Mouse (Mus musculus): Measurements from ENCODE around the gene Nol4l.
"Not testable (repeated sequence)": the region's sequence is repeated elsewhere in the genome, so short reads cannot be mapped to it uniquely, and the experiment has no call there.

Gene Nol4l

GRCm38 (mm10) chr2:153417841-153418240 lies 111.9 kb downstream of the Nol4l start:
- no peak for DNase-seq (ENCODE audit: low read depth, low spot score)

DNA sequence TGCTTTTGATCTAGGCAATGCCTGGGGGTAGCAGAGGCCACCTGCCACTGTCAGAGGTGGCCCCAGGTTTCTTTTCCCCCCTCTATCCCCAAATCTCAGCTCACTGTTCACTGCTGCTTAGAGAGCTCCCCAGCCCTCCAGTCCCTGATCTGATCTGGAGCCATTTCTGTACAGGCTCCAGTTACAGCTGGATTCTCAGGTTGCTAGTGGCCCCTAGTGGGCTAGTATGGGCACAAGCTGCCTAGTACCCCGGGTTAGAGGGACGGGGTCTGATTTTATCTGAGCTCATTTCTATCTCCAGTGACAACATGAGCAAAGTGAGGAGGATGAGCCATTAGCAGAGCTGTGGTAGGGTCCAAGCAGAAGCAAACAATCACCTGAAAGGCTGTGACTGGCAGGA lies 115.2 kb downstream of the Nol4l start:
- no peak for DNase-seq (ENCODE audit: low read depth, low spot score)

- DNase-seq (ENCODE audit: low read depth, low spot score): no peak
Observed at GRCm38 (mm10) chr2:153412563-153412962, 117.2 kb downstream of the Nol4l start.

- no peak for DNase-seq (ENCODE audit: low read depth, low spot score)
Observed at GRCm38 (mm10) chr2:153411557-153411956, 118.2 kb downstream of the Nol4l start.

DNA sequence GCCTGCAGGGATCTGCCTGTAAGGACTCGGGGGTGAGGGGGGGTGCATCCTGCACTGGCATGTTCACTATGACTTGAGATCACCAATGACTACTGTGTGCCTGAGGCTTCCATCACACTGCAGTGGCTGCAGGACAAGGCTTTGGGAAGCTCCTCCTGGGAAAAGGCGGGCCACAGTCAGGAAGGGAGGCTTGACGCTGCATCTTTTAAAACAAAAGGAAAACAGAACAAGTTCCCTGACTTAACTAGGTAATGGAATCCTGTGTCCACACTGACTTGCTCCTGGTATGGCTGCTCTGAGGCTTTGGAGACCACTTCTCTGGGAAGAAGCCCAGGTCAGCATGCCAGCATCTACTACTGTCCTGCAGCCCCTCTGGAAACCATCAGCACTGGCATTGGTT lies 120.8 kb downstream of the Nol4l start:
- DNase-seq (ENCODE audit: low read depth, low spot score): no peak

DNA sequence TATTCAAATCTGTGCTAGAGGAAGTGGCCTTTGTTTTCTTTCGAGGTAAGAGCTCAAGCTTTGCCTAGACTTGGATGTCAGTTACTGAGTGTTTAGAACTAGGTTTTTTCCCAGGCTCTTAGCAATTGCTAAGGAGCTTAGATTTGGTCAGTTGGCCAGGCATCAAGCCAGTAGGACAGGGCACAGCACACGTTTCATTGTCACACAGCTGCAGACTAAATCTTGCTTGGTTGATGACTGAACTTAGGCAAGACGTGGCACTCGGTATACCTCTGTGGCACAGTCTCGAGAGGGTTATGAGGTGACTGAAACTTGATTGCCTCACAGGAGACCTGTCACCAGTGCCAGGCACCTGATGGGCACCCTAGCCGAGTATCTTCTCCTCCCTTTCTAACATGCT lies 122.9 kb downstream of the Nol4l start:
- no peak for DNase-seq (ENCODE audit: low read depth, low spot score)

GRCm38 (mm10) chr2:153404882-153405281 lies 124.9 kb downstream of the Nol4l start:
- DNase-seq (ENCODE audit: low read depth, low spot score): no peak

DNA sequence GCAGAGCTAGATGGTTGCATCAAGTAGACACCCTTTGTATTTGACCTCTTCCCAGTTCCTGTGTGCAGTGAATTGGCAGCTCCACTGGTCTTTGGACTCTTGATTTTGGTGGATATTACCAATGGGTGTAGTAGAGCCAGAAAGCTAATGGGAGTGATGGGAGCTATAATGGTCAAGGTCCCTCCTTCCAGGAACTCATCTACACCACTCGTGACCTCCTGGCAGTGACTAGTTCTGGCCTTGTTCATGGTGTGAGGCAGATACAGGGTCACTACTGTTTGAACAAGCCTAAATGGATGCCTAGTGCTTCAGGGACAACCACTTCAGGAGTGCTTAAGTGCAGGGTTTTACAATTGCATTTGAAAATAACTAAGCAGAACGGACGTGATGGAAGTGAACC lies 125.7 kb downstream of the Nol4l start:
- DNase-seq (ENCODE audit: low read depth, low spot score): no peak

GRCm38 (mm10) chr2:153399166-153399565 lies 130.6 kb downstream of the Nol4l start:
- DNase-seq (ENCODE audit: low read depth, low spot score): no peak

DNA sequence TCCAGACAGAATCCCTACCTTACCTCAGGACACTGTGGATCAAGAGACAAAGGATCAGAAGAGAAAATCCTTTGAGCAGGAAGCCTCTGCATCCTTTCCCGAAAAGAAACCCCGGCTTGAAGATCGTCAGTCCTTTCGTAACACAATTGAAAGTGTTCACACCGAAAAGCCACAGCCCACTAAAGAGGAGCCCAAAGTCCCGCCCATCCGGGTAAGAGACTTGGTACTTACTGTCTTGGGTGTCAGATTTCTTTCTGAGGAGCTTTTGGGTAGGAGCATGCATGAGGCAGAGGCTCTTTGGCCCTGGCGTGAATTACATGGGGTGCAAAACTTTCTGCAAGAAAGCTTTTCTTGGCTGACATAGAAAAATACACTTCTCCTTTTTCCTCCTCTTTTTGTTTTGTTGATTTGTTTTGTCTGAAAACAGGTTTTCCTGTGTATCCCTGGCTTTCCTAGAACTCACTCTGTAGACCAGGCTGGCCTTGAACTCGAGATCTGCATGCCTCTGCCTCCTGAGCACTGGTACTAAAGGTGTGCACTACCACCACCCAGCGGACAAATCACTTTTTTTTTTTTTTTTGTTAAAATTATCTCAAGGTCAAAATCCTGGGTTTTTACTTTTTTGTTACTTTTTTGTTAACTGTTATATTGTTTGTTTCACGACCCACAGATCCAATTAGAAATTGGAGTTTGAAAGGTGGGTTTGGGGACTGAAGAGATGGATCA lies 131.8 kb downstream of the Nol4l start:
- no peak for DNase-seq (ENCODE audit: low read depth, low spot score)

DNA sequence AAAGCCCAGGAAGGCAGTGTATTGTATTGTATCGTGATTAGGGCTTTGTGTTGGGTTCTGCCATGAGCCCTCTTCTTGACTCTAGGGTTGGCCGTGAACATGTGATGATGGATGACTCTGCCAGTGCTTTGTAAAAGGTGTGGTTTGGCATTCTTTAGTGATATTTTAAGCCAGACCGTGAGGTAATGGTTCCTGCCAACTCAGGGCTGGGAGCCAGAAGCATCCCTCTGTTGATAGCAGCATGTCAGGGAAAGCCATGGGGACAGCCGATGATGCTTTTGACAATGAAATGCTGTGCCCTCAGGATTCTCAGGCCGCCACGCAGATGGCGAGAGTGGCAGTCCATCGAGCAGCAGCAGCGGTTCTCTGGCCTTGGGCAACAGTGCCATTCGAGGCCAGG lies 136.7 kb downstream of the Nol4l start:
- DNase-seq (ENCODE audit: low read depth, low spot score): no peak

DNA sequence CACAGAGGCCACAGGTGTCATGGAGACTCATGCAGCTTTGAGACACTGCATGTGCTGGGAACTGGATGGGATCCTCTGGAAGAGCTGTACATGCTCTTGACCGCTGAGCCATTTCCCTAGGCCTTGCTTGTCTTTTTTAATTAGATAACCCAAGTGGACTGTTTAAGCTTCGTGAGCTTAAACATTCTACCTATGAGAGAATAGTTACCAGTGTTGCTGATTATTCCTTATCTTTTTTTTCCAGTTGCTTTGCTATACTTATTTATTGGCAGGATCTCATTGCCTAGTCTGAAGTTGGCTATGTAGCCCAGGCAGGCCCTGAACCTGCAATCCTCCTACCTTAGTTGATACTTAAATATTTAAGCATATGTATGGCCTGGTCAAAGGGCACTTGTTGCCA lies 139.9 kb downstream of the Nol4l start:
- DNase-seq (ENCODE audit: low read depth, low spot score): no peak

DNA sequence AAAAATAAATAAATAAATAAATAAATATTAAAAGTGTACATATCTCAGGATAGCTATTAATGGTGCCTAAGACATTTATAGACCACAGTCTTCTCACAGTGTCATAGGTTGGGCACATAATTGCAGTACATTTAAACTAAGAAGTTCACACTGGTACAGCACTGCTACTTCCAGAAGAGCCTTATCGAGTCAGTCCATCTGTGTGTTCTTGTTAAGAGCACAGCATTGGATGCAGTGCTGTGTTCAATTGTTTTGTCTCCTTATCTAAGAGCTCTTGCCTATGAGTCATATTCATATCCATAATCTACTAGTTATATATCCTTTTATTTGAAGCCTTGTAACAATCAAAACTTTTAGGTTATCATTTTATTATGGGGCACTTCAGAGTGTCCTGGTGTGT lies 149.3 kb downstream of the Nol4l start:
- no peak for DNase-seq (ENCODE audit: low read depth, low spot score)

- DNase-seq (ENCODE audit: low read depth, low spot score): no peak
Observed at GRCm38 (mm10) chr2:153375380-153375779, 154.4 kb downstream of the Nol4l start.

DNA sequence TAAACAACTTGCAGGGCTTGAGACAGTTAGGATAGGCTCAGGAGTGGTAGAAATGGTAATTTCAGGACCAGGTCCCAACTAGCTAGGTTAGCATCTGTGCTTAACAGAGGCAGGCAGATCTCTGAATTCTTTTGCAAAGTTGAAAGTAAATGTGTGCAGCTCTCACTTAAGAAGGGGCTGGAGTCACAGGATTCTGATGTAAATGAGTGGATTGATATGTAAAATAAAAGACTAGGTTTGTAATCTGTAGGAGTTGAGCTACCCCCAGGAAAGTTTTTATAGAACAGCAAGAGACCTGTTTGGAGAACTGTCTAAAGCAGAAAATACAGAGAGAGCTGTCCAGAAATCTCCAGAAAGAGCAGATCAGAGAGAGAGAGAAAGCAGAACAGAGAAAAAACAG lies 158.9 kb downstream of the Nol4l start:
- no peak for DNase-seq (ENCODE audit: low read depth, low spot score)

DNA sequence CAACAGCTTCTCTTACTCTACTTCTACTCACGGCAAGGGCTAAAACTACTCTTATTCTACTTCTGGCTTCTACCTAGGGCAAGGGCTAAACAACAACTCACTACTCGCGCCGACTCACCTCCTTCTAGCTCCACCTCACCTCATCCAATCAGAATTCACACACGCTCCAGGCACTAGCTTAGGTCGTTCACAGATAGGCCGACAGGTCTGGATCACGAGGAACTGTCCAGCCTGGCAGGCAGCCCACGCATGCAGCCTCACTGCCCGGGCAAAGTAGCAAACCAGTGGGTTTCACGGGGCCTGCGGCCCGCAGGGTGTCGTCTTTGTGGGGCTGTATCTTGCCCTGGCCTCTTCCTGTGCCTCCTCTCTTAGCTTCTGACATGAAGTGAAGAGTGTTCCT lies 165.2 kb downstream of the Nol4l start:
- not testable (repeated sequence) for DNase-seq (ENCODE audit: low read depth, low spot score)

- DNase-seq (ENCODE audit: low read depth, low spot score): no peak
Observed at GRCm38 (mm10) chr2:153361101-153361710, 168.6 kb downstream of the Nol4l start.

Data from brain, embryonic 18.5 days (tissue).